Mouse (Mus musculus): ENCODE results near the gene Fam53b. TPM values are rescaled to one million over a fixed set of nuclear protein-coding genes. Genes with fewer than 3 reads are reported as not detected.
A peak's percentile ranks its signal among the peaks of the same experiment; 100 is the strongest.

Gene Fam53b
- polyA plus RNA-seq, 1 experiment from 2014 or later: 31.2 TPM

GRCm38 (mm10) chr7:132808841-132809682, 4.6 kb downstream of the Fam53b start:
- no peak for ATAC-seq
- Histone ChIP-seq H3K9ac (replicated peaks; ENCODE audit: low read depth) (no peak overlapping the region), H3K4me2 (replicated peaks; ENCODE audit: low read depth, low read length) (peak overlapping the region; percentile 25; the same call in 1 of the 2 replicates), H3K27ac (ENCODE audit: low read length) (peak overlapping the region; percentile 80), H3K27me3 (replicated peaks; ENCODE audit: insufficient read depth, low read length) (no peaks in the 10 kb centered on the region), H3K9me3 (ENCODE audit: low read length) (no peaks in the 10 kb centered on the region), H3K4me1 (ENCODE audit: insufficient read depth, low read depth, low read length) (peaks cover 33% of the 10 kb centered on the region), H3K36me3 (ENCODE audit: insufficient read depth, low read length) (no peaks in the 10 kb centered on the region), H3K4me3 (ENCODE audit: low read depth, low read length) (no peak overlapping the region)
- 11% methylated on average over 20 of the region's 20 CpGs for WGBS
- TF ChIP-seq CTCF (IDR thresholded peaks at IDR 0.05) (peak; percentile 34), EP300 (IDR thresholded peaks at IDR 0.05) (no peak)
- DNase-seq (ENCODE audit: low spot score): peak; percentile 36

GRCm38 (mm10) chr7:132808051-132808796, 5.5 kb downstream of the Fam53b start:
- peaks cover 41% of the 10 kb centered on the region for H3K4me1 ChIP-seq (ENCODE audit: insufficient read depth, low read depth, low read length)
- peak overlapping the region; percentile 80 for H3K27ac ChIP-seq (ENCODE audit: low read length)
- ATAC-seq: no peak
- no peak overlapping the region for H3K4me3 ChIP-seq (ENCODE audit: low read depth, low read length)
- H3K9ac ChIP-seq (replicated peaks; ENCODE audit: low read depth): no peak overlapping the region
- whole genome bisulfite sequencing: 46% methylated on average over 7 of the region's 7 CpGs
- TF ChIP-seq EP300 (IDR thresholded peaks at IDR 0.05): no peak
- TF ChIP-seq CTCF (IDR thresholded peaks at IDR 0.05): no peak
- no peaks in the 10 kb centered on the region for H3K36me3 ChIP-seq (ENCODE audit: insufficient read depth, low read length)
- H3K27me3 ChIP-seq (replicated peaks; ENCODE audit: insufficient read depth, low read length): no peaks in the 10 kb centered on the region
- DNase-seq (ENCODE audit: low spot score): no peak
- H3K9me3 ChIP-seq (ENCODE audit: low read length): no peaks in the 10 kb centered on the region
- H3K4me2 ChIP-seq (replicated peaks; ENCODE audit: low read depth, low read length): no peak overlapping the region; the same call in 1 of the 2 replicates

DNA sequence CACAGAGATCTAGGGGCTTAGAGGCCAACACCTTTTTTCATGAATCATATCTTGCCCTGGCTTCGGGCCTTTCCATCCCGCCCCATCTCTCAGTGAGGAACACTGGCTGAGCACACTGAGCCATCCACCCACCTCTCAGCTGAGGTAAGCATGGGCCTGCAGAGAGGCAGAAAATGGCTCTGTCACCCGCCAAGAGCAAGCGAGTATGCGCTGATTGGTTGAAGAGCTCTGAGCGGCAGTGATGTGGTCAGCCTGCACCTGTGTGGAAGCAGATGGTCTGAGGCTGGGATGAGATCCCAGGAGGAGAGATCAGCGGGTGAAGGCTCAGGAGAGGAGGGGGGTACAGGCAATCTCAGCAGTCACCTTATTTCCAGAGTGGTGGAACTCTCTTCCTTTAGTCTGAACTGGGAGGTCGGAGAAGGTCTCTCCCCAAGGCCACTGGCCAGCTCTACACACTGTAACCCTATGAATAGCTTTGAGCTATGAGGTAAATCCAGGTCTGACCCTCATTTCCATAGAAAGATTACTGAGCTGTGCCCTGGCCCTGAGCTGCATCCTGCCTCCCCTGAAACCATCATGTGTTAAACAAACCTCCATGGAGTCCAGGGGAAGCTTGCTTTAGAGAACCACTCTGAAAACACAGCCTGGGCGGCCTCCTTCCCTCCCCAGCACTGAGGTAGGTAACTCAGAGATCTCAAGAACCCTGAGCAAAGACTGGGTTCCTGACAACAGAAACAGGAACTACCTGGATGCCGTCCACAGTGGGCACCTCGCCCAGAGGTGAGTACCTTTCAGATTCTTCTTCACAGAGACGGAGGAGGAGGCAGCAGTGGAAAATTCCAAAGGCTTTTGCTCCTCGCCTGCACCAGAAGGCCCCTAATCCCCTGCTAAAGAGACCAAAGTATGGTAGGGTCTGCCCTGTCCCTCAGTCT, 6.5 kb downstream of the Fam53b start:
- Histone ChIP-seq H3K4me3 (ENCODE audit: low read depth, low read length) (no peak overlapping the region), H3K36me3 (ENCODE audit: insufficient read depth, low read length) (no peaks in the 10 kb centered on the region), H3K9ac (replicated peaks; ENCODE audit: low read depth) (no peak overlapping the region), H3K9me3 (ENCODE audit: low read length) (no peaks in the 10 kb centered on the region), H3K27ac (ENCODE audit: low read length) (peak overlapping the region; percentile 80), H3K4me1 (ENCODE audit: insufficient read depth, low read depth, low read length) (peaks cover 52% of the 10 kb centered on the region), H3K4me2 (replicated peaks; ENCODE audit: low read depth, low read length) (no peak overlapping the region), H3K27me3 (replicated peaks; ENCODE audit: insufficient read depth, low read length) (no peaks in the 10 kb centered on the region)
- WGBS: 59% methylated on average over 13 of the region's 13 CpGs
- no peak for TF ChIP-seq EP300 (IDR thresholded peaks at IDR 0.05)
- TF ChIP-seq CTCF (IDR thresholded peaks at IDR 0.05): no peak
- peak; percentile 77 for DNase-seq (ENCODE audit: low spot score)
- peak; percentile 47 for ATAC-seq

- H3K27me3 ChIP-seq (replicated peaks; ENCODE audit: insufficient read depth, low read length): no peaks in the 10 kb centered on the region
- H3K27ac ChIP-seq (ENCODE audit: low read length): peak overlapping the region; percentile 80
- no peaks in the 10 kb centered on the region for H3K36me3 ChIP-seq (ENCODE audit: insufficient read depth, low read length)
- no peak overlapping the region for H3K4me3 ChIP-seq (ENCODE audit: low read depth, low read length)
- H3K4me2 ChIP-seq (replicated peaks; ENCODE audit: low read depth, low read length): no peak overlapping the region
- H3K9ac ChIP-seq (replicated peaks; ENCODE audit: low read depth): no peak overlapping the region
- DNase-seq (ENCODE audit: low spot score) (no peak), ATAC-seq (no peak)
- TF ChIP-seq CTCF (IDR thresholded peaks at IDR 0.05) (no peak), EP300 (IDR thresholded peaks at IDR 0.05) (no peak)
- H3K9me3 ChIP-seq (ENCODE audit: low read length): no peaks in the 10 kb centered on the region
- WGBS: 55% methylated on average over 5 of the region's 5 CpGs
- H3K4me1 ChIP-seq (ENCODE audit: insufficient read depth, low read depth, low read length): peaks cover 60% of the 10 kb centered on the region
These were observed 7.4 kb downstream of the Fam53b start for GRCm38 (mm10) chr7:132806286-132806685.

DNA sequence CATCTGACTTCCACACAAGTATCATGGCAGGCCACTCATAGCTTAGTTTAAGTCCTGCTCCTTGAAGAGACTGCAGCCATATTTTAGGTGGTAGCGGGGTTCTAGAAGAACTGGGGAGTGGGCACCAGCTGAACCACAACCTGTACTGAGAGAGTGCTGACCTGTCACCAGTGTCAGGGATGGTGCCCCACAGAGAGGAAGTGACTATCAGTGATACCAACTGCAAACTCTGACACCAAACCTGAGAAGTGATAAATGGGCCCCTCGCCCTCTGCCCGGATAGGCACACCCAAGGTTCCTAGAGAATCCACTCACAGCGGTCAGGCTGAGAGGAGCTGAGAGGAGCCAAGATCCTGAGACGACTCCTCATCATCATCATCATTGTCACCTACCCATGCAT, 8.7 kb downstream of the Fam53b start:
- no peaks in the 10 kb centered on the region for H3K36me3 ChIP-seq (ENCODE audit: insufficient read depth, low read length)

More for the DNA sequence above, 8.7 kb downstream of the Fam53b start:
- no peak for ATAC-seq
- Histone ChIP-seq H3K4me1 (ENCODE audit: insufficient read depth, low read depth, low read length) (peaks cover 56% of the 10 kb centered on the region), H3K9me3 (ENCODE audit: low read length) (no peaks in the 10 kb centered on the region), H3K27me3 (replicated peaks; ENCODE audit: insufficient read depth, low read length) (no peaks in the 10 kb centered on the region), H3K27ac (ENCODE audit: low read length) (0 out of 2 replicates have a peak overlapping the region, but pooled peaks have one; percentile 4), H3K4me2 (replicated peaks; ENCODE audit: low read depth, low read length) (no peak overlapping the region), H3K9ac (replicated peaks; ENCODE audit: low read depth) (no peak overlapping the region), H3K4me3 (ENCODE audit: low read depth, low read length) (no peak overlapping the region)
- WGBS: 70% methylated on average over 5 of the region's 5 CpGs
- no peak for DNase-seq (ENCODE audit: low spot score)
- TF ChIP-seq CTCF (IDR thresholded peaks at IDR 0.05): no peak
- no peak for TF ChIP-seq EP300 (IDR thresholded peaks at IDR 0.05)

Data from lung, postnatal 0 days (tissue).